Mouse (Mus musculus): ENCODE data around the gene Plch1.

Plch1 gene

DNA sequence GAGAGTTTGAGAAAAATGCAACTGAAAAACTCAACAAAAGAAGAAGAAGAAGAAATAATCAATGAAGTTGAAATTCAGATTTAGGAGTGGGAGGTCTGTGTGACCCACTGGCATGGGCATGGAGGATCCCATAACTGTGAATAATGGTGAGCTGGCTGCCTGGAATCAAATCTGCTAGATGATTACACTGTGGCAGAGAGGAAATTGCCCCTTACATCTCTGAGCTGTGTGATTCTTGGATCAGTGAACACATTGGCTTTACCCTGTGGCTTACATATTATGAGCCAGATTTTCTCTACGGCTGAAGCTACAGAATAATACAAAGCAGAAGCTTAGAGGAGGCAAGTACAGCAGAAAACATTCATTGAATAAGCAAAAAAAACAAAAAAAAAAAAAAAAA, 170.9 kb downstream of the Plch1 start:
- no peak for DNase-seq (ENCODE audit: extremely low spot score, low read depth, low spot score)

DNA sequence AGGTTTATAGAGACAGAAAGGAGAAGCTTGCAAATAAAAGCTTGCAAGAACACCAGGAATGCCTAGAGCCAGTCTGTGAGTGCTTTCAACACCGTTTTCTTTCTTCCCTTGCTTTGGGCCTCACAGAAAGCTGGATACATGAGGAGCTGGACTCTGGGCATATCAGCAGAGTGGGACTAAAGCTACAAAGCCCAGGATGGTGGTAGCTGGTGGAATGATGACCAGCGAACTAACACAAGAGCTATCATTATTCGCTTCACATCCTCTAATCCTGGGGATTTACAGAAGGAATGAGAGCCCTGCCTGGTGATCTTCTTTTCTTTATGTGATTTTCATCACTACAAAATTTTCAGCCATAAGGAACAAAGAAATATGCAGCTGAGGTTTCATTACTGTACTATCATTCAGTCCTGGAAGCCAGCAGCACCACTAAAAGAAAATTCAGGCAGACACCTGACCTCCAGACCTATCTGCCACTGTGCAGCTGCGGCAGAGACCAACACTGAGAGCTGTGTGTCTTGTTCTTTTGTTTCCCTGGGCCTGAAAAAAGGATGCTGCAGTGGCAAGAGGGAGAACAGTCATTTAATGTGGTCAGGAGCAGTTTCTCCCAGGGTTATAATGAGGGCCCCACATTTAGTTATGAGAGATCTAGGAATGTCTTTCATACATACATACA, 172.5 kb downstream of the Plch1 start:
- DNase-seq (ENCODE audit: extremely low spot score, low read depth, low spot score), result no peak

DNA sequence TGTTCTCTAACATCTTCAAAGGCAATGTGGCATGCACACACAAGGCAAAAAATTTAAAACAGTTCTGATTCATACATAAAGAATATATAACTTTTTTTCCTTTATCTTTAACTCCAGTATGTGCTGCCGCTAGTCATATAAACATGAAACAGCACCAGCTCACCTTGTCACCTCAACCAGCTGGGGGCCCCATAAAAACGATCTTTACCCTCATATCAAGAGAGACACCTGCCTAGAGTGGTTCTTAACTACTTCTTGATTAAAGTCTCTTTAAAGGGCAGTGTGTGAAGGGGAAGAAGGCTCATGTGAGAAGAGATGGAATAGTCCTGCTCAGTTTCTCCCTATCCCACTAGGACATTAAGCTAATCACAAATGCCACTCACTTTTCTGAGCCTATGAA, 205.6 kb downstream of the Plch1 start:
- no peak for DNase-seq (ENCODE audit: extremely low spot score, low read depth, low spot score)

DNA sequence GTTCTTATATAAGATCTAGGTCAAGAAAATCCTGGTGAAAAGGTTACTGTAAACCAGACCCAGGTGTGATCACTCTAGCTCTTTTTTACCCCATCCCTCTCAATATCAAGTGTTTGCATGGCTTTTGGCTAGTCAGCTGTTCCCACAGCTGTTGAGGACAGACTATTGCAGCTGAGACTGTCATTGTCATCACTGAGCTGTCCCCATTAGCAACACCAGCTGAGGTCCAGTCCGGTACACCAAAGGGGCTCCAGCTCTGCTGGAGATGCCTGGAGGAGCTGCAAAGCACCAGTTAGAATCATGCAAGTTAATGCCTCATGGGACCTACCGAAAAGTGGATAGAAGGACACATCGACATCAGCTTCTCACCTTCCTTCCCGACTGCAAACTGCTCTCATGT, 206.5 kb downstream of the Plch1 start:
- DNase-seq (ENCODE audit: extremely low spot score, low read depth, low spot score), result no peak

DNA sequence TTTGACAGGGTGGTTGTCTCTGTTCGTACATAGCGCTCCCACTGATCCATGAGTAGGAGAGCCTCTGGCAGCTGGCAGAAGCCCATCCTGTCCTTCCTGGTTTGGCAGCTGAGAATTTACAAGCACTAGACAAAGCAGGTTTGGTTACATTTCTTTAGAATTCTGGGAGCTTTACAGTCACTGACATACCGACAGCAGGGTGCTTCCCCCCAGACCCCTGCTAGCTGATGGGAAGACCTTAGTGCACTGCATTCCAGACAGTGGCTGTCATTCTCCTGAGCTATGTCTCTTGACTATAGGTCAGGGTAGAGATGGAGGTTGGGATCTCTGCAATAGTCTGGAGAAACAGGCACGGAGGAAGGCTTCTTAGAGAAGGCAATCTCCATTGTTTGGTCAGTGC, 230.5 kb downstream of the Plch1 start:
- no peak for DNase-seq (ENCODE audit: extremely low spot score, low read depth, low spot score)

DNA sequence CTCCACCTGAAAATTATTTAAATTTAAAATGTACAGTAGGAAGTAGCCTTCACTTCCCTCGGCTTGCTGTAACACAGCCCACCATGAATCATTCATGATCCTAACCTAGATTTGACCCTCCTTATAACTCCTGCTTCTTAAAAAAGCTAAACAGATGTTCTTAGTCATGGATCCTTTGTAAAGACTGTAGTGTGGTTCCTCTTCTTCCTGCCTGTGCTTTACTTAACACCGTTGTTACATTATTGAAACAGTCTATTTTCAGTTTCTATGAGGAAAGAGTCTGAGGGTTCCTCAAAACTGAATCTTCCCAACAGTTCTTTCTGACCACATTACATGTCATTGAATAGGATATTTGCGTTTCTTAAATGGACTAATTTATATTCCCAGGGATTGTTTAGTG, 234.0 kb downstream of the Plch1 start:
- no peak for DNase-seq (ENCODE audit: extremely low spot score, low read depth, low spot score)

DNA sequence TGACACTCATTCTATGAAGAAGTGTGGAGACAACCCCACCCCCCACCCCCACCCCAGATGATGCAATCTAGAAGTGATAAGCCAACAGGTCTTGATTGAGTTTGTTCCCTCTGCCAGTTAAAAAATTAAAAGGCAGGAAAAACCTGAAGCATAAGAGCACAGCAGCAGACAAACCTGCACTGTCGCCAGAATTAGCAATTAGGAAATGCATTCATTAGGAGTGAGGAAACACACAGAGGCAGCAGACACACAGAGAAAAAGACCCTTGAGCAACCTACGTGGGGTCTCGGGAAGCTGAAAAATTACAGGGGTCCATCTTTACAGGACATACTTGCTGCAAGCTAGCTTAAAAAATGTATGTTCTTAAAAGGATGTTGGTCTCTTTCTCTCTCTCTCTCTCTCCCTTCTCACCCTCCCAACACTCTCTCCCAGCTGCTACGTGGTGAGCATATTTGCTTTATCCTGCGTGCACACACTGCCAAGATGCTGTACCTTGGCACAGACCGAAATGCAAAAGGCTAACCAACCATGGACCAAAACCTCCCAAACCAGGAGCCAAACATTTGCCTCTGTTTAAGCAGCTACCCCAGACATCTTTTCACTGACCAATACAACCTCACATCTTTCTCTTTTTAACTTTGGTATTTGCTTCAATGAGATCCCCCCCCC, 234.6 kb downstream of the Plch1 start:
- DNase-seq (ENCODE audit: extremely low spot score, low read depth, low spot score), result no peak
